8 mouse cellular contexts compared by ENCODE assay signal in the genomic region with DNA sequence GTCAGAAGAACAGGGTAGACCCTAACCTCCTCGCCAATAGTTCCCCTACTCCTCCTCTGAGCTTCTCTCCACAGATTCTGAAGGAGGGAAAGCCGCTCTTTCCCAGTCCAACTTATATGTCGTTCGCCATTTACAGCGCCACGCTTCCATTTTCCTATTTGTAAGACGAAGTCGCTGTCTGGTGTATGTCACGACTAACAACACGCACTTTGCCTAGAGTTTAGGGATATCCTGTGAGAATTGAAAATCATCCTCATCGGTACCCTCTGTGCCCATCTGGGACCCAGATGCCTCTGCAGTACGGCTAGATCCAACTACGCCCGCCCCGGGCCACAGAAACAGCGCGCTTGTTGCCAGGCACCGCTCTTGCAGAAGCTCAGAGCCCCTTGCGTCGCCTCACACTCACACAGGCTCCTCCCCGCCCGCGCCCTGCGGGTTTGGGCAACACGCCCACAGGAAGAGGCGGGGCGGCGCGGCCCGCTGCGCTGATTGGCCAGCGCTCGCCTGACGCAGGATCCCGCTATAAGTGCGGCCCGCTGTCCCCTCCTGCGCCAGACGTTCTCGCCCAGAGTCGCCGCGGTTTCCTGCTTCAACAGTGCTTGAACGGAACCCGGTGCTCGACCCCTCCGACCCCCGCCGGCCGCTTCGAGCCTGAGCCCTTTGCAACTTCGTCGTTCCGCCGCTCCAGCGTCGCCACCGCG. TPM values are rescaled to one million over a fixed set of nuclear protein-coding genes. Genes with fewer than 3 reads are reported as not detected.
DNase-seq lines count a peak whose midpoint lies in the region; ATAC-seq and TF ChIP-seq lines count a peak whose summit lies in the region.

No protein-coding gene starts in this region.

- peaks cover 77% of the 10 kb centered on the region for H3K4me1 ChIP-seq in erythroblast, embryonic 14.5 days (ENCODE audit: control insufficient read depth)
- H3K4me1 ChIP-seq in heart, embryonic 12.5 days (replicated peaks) = peaks cover 35% of the 10 kb centered on the region
- peaks cover 5% of the 10 kb centered on the region; the same call in 1 of the 2 replicates for H3K4me1 ChIP-seq in kidney, postnatal 0 days (replicated peaks; ENCODE audit: insufficient read depth, low read length)
- H3K4me1 ChIP-seq in liver, embryonic 11.5 days (replicated peaks; ENCODE audit: control insufficient read depth, insufficient read depth, low read length) = peaks cover 54% of the 10 kb centered on the region
- peaks cover 19% of the 10 kb centered on the region for H3K4me1 ChIP-seq in stomach, embryonic 14.5 days (ENCODE audit: control insufficient read depth, insufficient read depth, low read length)

- peak; percentile 99 for DNase-seq in brain, embryonic 14.5 days (ENCODE audit: low read depth)
- peak; percentile 98 for DNase-seq in kidney, postnatal 0 days (ENCODE audit: low spot score)
- peak; percentile 98 for DNase-seq in liver, embryonic 11.5 days (ENCODE audit: low spot score)
- DNase-seq in naive thymus-derived CD4-positive, alpha-beta T cell, adult 2 months (ENCODE audit: low read depth) = peak; percentile 99

- no peaks in the 10 kb centered on the region for H3K9me3 ChIP-seq in erythroblast, embryonic 14.5 days (ENCODE audit: control insufficient read depth, low read length)
- H3K9me3 ChIP-seq in heart, embryonic 12.5 days (replicated peaks) = no peaks in the 10 kb centered on the region
- H3K9me3 ChIP-seq in kidney, postnatal 0 days (replicated peaks; ENCODE audit: low read length) = no peaks in the 10 kb centered on the region
- no peaks in the 10 kb centered on the region for H3K9me3 ChIP-seq in liver, embryonic 11.5 days (ENCODE audit: control insufficient read depth, low read length)
- H3K9me3 ChIP-seq in stomach, embryonic 14.5 days (ENCODE audit: control insufficient read depth, low read depth, low read length) = no peaks in the 10 kb centered on the region

- peak overlapping the region; percentile 93 for H3K4me2 ChIP-seq in heart, embryonic 12.5 days
- peak overlapping the region; percentile 66 for H3K4me2 ChIP-seq in kidney, postnatal 0 days (ENCODE audit: low read length)
- H3K4me2 ChIP-seq in liver, embryonic 11.5 days = peak overlapping the region; percentile 94
- peak overlapping the region; percentile 85 for H3K4me2 ChIP-seq in stomach, embryonic 14.5 days (replicated peaks; ENCODE audit: low read depth, low read length)

- H3K79me2 ChIP-seq in C2C12 (ENCODE audit: control insufficient read depth, insufficient read depth) = peaks cover 42% of the 10 kb centered on the region

- ATAC-seq in heart, embryonic 12.5 days (ENCODE audit: insufficient number of reproducible peaks, low FRiP score) = peak; percentile 96
- peak; percentile 96 for ATAC-seq in kidney, postnatal 0 days (replicated peaks; ENCODE audit: low FRiP score, low read depth)
- peak; percentile 89 for ATAC-seq in liver, embryonic 11.5 days (replicated peaks; ENCODE audit: low FRiP score)
- ATAC-seq in stomach, embryonic 14.5 days (ENCODE audit: insufficient number of reproducible peaks, insufficient read depth, low FRiP score, low read depth) = peak; percentile 99

- peak; percentile 80 for TF ChIP-seq POLR2A in brain, embryonic 14.5 days (IDR thresholded peaks at IDR 0.05; ENCODE audit: borderline replicate concordance, extremely low read depth, insufficient read depth, insufficient read length, poor library complexity, severe bottlenecking)

- no peaks in the 10 kb centered on the region for H3K27me3 ChIP-seq in C2C12 (ENCODE audit: control insufficient read depth, insufficient read depth, insufficient read length)
- no peaks in the 10 kb centered on the region; the same call in 1 of the 2 replicates for H3K27me3 ChIP-seq in erythroblast, embryonic 14.5 days (ENCODE audit: control insufficient read depth)
- no peaks in the 10 kb centered on the region for H3K27me3 ChIP-seq in heart, embryonic 12.5 days (replicated peaks)
- no peaks in the 10 kb centered on the region for H3K27me3 ChIP-seq in kidney, postnatal 0 days (ENCODE audit: insufficient read depth, low read length)
- no peaks in the 10 kb centered on the region for H3K27me3 ChIP-seq in liver, embryonic 11.5 days (replicated peaks; ENCODE audit: control insufficient read depth, insufficient read depth, low read length)
- no peaks in the 10 kb centered on the region for H3K27me3 ChIP-seq in stomach, embryonic 14.5 days (ENCODE audit: control insufficient read depth, insufficient read depth, low read length)

- peak overlapping the region; percentile 100 for H3K4me3 ChIP-seq in C2C12 (ENCODE audit: insufficient read depth, poor library complexity, severe bottlenecking)
- H3K4me3 ChIP-seq in erythroblast, embryonic 14.5 days (replicated peaks) = peak overlapping the region; percentile 82
- H3K4me3 ChIP-seq in heart, embryonic 12.5 days = peak overlapping the region; percentile 93
- peak overlapping the region; percentile 76 for H3K4me3 ChIP-seq in kidney, postnatal 0 days (replicated peaks; ENCODE audit: low read depth, low read length)
- peak overlapping the region; percentile 99 for H3K4me3 ChIP-seq in liver, embryonic 11.5 days (ENCODE audit: low read depth, low read length)
- peak overlapping the region; percentile 92 for H3K4me3 ChIP-seq in stomach, embryonic 14.5 days (ENCODE audit: low read depth, low read length)

- peaks cover 27% of the 10 kb centered on the region for H3K79me3 ChIP-seq in C2C12 (ENCODE audit: low read depth)

- TF ChIP-seq CTCF in C2C12 (IDR thresholded peaks at IDR 0.05; ENCODE audit: control insufficient read depth, insufficient read depth, insufficient read length) = no peak
- no peak for TF ChIP-seq CTCF in brain, embryonic 14.5 days (IDR thresholded peaks at IDR 0.05; ENCODE audit: borderline replicate concordance, extremely low read depth, insufficient read depth, insufficient read length)
- TF ChIP-seq CTCF in kidney, postnatal 0 days (IDR thresholded peaks at IDR 0.05; ENCODE audit: low read depth) = no peak

- WGBS in heart, embryonic 12.5 days = under 1% methylated on average over 59 of the region's 59 CpGs
- under 1% methylated on average over 59 of the region's 59 CpGs for WGBS in kidney, postnatal 0 days
- under 1% methylated on average over 59 of the region's 59 CpGs for whole genome bisulfite sequencing in liver, embryonic 11.5 days
- WGBS in stomach, embryonic 14.5 days = under 1% methylated on average over 59 of the region's 59 CpGs

- peak overlapping the region; percentile 86 for H3ac ChIP-seq in C2C12 (ENCODE audit: control insufficient read depth, insufficient read length, low read depth)

- peaks cover 32% of the 10 kb centered on the region for H3K36me3 ChIP-seq in C2C12 (ENCODE audit: control insufficient read depth, insufficient read depth)
- peaks cover 44% of the 10 kb centered on the region for H3K36me3 ChIP-seq in erythroblast, embryonic 14.5 days (ENCODE audit: control insufficient read depth)
- H3K36me3 ChIP-seq in heart, embryonic 12.5 days = peaks cover 26% of the 10 kb centered on the region
- H3K36me3 ChIP-seq in kidney, postnatal 0 days (ENCODE audit: insufficient read depth, low read length) = peaks cover 12% of the 10 kb centered on the region
- peaks cover 27% of the 10 kb centered on the region for H3K36me3 ChIP-seq in liver, embryonic 11.5 days (ENCODE audit: control insufficient read depth, insufficient read depth, low read length)
- peaks cover 22% of the 10 kb centered on the region for H3K36me3 ChIP-seq in stomach, embryonic 14.5 days (ENCODE audit: control insufficient read depth, insufficient read depth, low read length)

- H3K9ac ChIP-seq in heart, embryonic 12.5 days = peak overlapping the region; percentile 92
- peak overlapping the region; percentile 94 for H3K9ac ChIP-seq in kidney, postnatal 0 days (ENCODE audit: low read depth, low read length)
- peak overlapping the region; percentile 98 for H3K9ac ChIP-seq in liver, embryonic 11.5 days (ENCODE audit: low read depth, low read length)
- peak overlapping the region; percentile 95 for H3K9ac ChIP-seq in stomach, embryonic 14.5 days (replicated peaks; ENCODE audit: low read depth, low read length)

- peak overlapping the region; percentile 99 for H3K27ac ChIP-seq in heart, embryonic 12.5 days (ENCODE audit: poor library complexity, severe bottlenecking)
- peak overlapping the region; percentile 97 for H3K27ac ChIP-seq in kidney, postnatal 0 days
- peak overlapping the region; percentile 100 for H3K27ac ChIP-seq in liver, embryonic 11.5 days (ENCODE audit: low read depth, low read length)
- H3K27ac ChIP-seq in stomach, embryonic 14.5 days (ENCODE audit: low read length) = peak overlapping the region; percentile 95

RNA-seq across cellular contexts. Expression of a gene that starts 1.9 kb away (rescaled TPM):
- polyA plus RNA-seq in C2C12 (2012; fragmentation: generic; extraction: Trizol) = 4,975 TPM
- 574 and 777 TPM in 2 replicates for polyA plus RNA-seq in brain, embryonic 14.5 days (2012; rRNA removed)
- polyA plus RNA-seq in erythroblast, embryonic 14.5 days (2012) = 1,886 and 6,516 TPM in 2 replicates
- polyA plus RNA-seq in heart, embryonic 12.5 days (2016; fragmentation: Nextera tagmentation; extraction: Ambion mirVana) = 2,254 and 2,412 TPM in 2 replicates
- 2,883 and 2,906 TPM in 2 replicates for polyA plus RNA-seq in kidney, postnatal 0 days (2015; fragmentation: Nextera tagmentation; extraction: Ambion mirVana)
- 3,796 and 3,887 TPM in 2 replicates for polyA plus RNA-seq in liver, embryonic 11.5 days (2014; fragmentation: Nextera tagmentation; extraction: Ambion mirVana)
- 1,491 and 1,524 TPM in 2 replicates for polyA plus RNA-seq in stomach, embryonic 14.5 days (2014; fragmentation: Nextera tagmentation; extraction: Ambion mirVana)

RNA-seq across cellular contexts. Expression of a gene that starts 19.1 kb away (rescaled TPM):
- 0.09 TPM for polyA plus RNA-seq in C2C12 (2012; fragmentation: generic; extraction: Trizol)
- 1.2 and 1.4 TPM in 2 replicates for polyA plus RNA-seq in brain, embryonic 14.5 days (2012; rRNA removed)
- polyA plus RNA-seq in erythroblast, embryonic 14.5 days (2012) = not detected in 2 replicates
- polyA plus RNA-seq in heart, embryonic 12.5 days (2016; fragmentation: Nextera tagmentation; extraction: Ambion mirVana) = 0.32 and 0.34 TPM in 2 replicates
- 1.8 and 3.3 TPM in 2 replicates for polyA plus RNA-seq in kidney, postnatal 0 days (2015; fragmentation: Nextera tagmentation; extraction: Ambion mirVana)
- 0.31 and 0.59 TPM in 2 replicates for polyA plus RNA-seq in liver, embryonic 11.5 days (2014; fragmentation: Nextera tagmentation; extraction: Ambion mirVana)
- 0.35 and 0.72 TPM in 2 replicates for polyA plus RNA-seq in stomach, embryonic 14.5 days (2014; fragmentation: Nextera tagmentation; extraction: Ambion mirVana)

RNA-seq across cellular contexts. Expression of a gene that starts 19.2 kb away (rescaled TPM):
- 4.5 TPM for polyA plus RNA-seq in C2C12 (2012; fragmentation: generic; extraction: Trizol)
- polyA plus RNA-seq in brain, embryonic 14.5 days (2012; rRNA removed) = 19.5 and 20.0 TPM in 2 replicates
- 90.0 and 90.9 TPM in 2 replicates for polyA plus RNA-seq in erythroblast, embryonic 14.5 days (2012)
- polyA plus RNA-seq in heart, embryonic 12.5 days (2016; fragmentation: Nextera tagmentation; extraction: Ambion mirVana) = 38.0 and 39.7 TPM in 2 replicates
- polyA plus RNA-seq in kidney, postnatal 0 days (2015; fragmentation: Nextera tagmentation; extraction: Ambion mirVana) = 30.6 and 31.5 TPM in 2 replicates
- polyA plus RNA-seq in liver, embryonic 11.5 days (2014; fragmentation: Nextera tagmentation; extraction: Ambion mirVana) = 133 and 137 TPM in 2 replicates
- 26.0 and 28.6 TPM in 2 replicates for polyA plus RNA-seq in stomach, embryonic 14.5 days (2014; fragmentation: Nextera tagmentation; extraction: Ambion mirVana)

RNA-seq across cellular contexts. Expression of a gene that starts 59.1 kb away (rescaled TPM):
- polyA plus RNA-seq in C2C12 (2012; fragmentation: generic; extraction: Trizol) = 161 TPM
- 42.8 and 44.8 TPM in 2 replicates for polyA plus RNA-seq in brain, embryonic 14.5 days (2012; rRNA removed)
- polyA plus RNA-seq in erythroblast, embryonic 14.5 days (2012) = 11.1 and 13.7 TPM in 2 replicates
- polyA plus RNA-seq in heart, embryonic 12.5 days (2016; fragmentation: Nextera tagmentation; extraction: Ambion mirVana) = 40.7 and 45.2 TPM in 2 replicates
- 35.0 and 37.4 TPM in 2 replicates for polyA plus RNA-seq in kidney, postnatal 0 days (2015; fragmentation: Nextera tagmentation; extraction: Ambion mirVana)
- polyA plus RNA-seq in liver, embryonic 11.5 days (2014; fragmentation: Nextera tagmentation; extraction: Ambion mirVana) = 7.2 and 7.3 TPM in 2 replicates
- polyA plus RNA-seq in stomach, embryonic 14.5 days (2014; fragmentation: Nextera tagmentation; extraction: Ambion mirVana) = 9.1 and 11.2 TPM in 2 replicates

Comparison
In these comparisons a context has a peak if more than half of its experiments do, and no peak if none do; other contexts are left out.
1. Peak in every context shown above with its lines: DNase-seq, ATAC-seq, H3K4me3 ChIP-seq and H3K27ac ChIP-seq.